Mouse (Mus musculus) Muller cell, postnatal 12 days (primary cell): ENCODE measurements around the gene Mia2.
"Not testable (repeated sequence)": the region's sequence is repeated elsewhere in the genome, so short reads cannot be mapped to it uniquely, and the experiment has no call there.

ENCODE experiments used
- DNase-seq: peaks from one replicate; pipeline ENCODE4 v3.0.0-alpha.2; 2015; ENCODE audit errors: inconsistent ontology term

Mia2 gene

DNA sequence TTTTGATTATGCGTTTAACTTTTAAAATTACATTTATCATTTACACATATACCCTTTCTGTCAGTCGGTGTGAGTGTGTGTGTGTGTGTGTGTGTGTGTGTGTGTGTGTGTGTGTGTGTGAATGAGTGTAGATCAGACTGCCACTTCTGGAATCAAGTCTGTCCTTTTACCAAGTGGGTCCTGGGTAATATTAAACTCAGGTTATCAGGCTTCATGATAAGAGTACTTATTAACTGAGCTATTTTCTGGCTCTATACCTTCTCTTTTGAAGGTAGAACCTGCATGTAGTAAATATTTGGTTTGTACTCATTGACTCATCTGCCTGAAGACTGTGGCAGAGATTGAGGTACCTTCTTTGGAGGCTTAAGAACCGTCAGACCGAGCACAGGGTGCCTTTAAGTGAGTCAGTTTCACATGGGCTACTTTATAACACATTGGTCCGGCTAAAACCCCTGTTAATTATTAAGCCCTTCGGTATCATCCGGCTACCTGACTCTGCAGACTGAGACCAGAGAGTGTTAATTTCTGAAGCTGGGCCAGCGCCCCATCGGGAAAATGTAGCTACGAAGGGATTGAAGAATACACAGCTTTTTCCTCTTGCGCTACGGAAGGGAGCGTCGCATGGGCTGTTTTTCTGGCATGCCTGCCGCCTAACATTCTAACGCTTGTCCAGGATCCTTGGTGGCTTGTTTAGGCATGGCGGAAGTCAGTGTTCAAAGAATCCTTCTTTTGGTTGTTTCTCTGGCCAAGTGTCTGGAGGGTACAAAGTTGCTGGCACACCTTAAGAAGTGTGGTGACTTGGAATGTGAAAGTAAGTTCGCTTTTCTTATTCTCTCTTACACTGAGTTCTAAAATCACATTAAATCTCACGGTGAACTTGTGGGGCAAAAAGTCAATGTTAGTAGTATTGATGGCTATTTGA lies at the start of gene Mia2:
Gene Mia2, plus strand, starts transcription at position 696 of the 922 bp plus-strand sequence.
- DNase-seq = no peak

DNA sequence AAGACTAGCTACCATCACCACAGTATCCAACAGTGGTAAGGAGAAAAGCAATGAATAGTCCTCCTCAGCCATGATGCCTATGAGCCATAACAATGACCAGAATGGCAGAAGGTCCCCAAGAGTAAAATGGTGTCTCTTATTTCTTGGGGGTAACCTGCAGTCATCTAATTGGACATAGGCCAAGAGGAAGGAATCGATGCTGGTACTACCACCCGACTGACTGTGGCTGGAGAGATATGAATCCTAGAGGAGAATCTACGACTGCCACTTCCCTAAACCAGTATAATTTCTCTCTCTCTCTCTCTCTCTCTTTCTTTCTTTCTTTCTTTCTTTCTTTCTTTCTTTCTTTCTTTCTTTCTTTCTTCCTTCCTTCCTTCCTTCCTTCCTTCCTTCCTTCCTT lies 43.1 kb upstream of the Mia2 start:
- DNase-seq = no peak

DNA sequence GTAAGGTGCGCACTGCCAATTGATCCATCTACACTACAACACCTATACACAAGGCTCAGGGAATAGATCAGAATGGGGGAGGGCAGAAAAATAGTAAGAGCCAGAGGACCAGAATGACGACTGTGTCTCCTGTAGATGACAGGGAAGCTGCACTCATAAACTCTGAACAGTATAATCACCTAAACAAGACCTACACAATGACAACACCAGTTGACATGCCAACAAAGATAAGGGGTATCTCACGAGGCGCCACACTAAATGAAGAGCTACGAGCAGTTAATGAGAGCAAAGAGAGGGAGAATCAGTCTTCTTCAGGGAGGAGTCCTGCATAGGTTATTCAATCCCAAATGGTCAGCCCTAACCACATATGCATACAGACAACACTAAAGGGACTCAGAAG lies 42.4 kb upstream of the Mia2 start:
- DNase-seq = no peak

DNA sequence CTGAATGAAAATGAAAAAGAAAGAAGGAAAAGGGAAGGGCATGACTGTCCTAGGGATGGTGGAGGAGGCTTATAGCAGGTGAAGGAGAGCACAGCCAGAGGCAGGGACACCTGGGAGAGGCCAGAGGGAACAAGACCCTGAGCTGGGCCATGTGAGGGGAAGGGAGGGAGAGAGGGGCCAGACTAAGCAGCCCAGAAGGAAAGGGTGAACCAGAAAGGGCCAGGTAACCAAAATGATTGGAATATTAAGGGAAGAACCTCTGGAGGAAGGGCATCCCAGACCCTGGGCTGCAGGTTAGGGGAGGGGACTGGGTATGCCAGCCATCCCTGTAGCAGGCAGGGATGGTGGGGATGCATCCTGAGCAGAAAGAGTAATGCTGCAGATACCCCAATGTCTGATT lies 41.6 kb upstream of the Mia2 start:
- DNase-seq = no peak

DNA sequence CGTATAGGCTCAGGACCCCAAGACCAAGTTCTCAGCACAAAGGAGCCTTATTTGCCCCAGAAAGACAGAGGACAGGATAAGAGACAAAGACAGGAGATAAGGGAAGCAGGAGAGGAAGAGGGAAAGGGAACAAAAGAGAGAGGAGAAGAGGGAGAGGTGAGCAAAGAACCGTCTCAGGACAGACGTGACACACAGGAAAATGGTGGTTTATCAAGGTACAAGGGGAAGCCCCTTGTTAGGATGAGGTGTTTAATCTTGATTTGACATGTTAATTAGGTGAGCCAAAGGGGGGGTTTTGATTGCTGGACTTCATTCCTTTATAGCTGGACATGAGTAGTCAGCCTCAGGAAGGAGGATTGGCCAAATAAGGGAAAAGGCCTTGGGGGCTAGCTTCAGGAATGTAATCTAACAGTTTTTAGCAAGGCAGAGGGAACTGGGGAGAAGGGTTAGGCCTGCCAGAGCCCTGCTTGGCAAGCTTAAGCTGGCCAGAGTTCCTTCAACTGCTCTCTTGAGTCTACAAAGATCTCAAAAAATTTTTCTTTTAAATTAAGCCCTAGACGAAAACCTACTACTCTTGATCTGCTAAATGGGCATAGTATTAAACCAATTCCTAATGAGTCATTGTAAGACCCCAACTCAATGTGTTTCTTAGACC lies 40.3 kb upstream of the Mia2 start:
- DNase-seq = no peak

DNA sequence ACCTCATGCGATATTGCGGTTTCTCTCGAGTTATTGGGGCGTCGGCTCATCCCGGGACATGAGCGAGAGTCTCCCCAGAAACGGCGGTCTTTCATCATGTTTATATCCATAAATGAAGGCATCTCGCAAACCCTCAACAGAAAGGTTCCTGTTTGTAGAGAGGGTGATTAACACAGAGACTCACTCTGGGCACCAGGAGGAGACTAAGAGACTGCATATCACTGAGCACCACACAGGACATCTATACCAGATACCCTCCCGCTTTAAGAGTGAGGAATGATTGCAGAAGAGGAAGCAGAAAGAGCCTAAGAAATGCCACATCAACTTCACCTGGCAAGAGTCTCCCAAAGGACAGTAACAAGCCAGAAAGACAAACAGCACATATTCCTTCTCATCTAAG lies 39.4 kb upstream of the Mia2 start:
- no peak for DNase-seq

DNA sequence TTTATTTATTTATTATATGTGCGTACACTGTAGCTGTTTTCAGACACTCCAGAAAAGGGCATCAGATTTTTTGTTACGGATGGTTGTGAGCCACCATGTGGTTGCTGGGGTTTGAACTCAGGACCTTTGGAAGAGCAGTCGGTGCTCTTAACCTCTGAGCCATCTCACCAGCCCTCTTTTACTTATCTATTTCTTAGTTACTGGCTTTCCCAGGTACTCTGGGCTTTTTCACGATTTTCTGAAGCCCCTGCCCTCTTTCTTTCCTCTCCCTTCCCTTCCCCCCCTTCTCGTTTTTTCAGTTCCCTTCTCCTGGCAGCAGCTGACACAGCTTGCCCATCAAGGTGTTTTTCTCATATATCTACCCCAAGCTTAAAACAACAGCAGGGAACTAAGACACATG lies 37.4 kb upstream of the Mia2 start:
- DNase-seq = not testable (repeated sequence)

DNA sequence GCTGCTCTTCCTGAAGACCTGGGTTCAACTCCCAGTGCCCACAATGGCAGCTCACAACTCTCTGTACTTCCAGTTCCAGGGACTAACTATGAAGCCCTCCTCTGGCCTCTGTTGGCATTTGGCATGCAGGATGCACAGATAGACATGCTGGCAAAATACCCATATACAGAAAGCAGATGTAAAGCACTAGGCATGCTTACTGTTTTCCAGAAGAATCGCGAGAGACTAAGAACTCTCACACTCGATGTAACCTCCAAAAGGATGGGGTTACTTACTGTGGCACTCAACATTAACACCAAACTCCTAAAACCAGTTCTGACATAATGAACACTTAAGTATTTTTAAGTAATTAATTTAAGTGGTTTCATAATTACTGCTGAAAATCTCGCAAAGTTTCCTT lies 35.3 kb upstream of the Mia2 start:
- no peak for DNase-seq

DNA sequence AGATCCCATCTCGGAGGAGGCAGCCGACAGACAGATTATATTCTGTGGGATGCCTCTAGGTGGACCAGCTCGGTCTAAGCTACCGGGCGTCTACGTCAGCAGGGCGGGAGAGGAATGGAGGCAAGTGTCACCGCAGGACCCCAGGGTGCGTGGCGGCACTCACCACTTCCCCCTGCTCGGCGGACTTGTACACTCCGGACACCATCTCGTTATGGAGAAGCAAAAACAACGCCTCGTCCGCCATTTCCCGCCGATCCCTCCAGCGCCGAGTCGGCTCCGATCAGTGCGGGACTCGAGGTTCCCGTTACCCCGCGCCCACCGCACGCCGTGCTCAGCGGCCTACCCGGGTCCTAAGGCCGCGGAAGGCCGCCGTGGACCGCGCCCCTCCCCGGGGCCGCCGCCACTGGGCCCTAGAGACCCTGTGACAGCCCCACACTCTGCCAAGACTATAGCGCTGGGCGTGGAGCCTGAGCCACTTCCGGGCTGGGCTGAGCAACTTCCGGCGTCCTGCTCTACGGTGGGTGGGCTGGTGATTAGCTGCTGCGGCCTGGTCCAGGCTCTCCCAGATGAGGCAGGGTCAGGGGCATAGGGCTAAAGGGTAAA lies 34.5 kb upstream of the Mia2 start, which contains the start of gene Trappc6b:
Gene Trappc6b, minus strand, starts transcription at position 480 of the 603 bp plus-strand sequence.
- peak; percentile 85 for DNase-seq

DNA sequence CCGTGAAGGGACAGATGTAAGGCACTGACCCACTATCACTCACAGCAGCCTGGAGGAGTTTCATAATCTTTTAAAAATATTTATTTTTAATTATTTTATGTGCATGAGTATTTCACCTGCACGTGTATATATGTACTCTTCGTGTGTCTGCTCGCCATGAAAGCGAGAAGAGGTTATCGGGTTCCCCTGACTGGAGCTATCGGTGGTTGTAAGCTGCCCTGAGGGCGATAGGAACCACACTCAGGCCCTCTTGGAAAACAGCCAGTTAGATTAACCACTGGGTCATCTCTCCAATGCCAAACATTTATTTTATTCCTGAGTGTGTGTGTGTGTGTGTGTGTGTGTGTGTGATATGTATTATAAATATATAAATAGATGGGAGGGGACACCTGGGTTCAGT lies 30.8 kb upstream of the Mia2 start:
- no peak for DNase-seq

DNA sequence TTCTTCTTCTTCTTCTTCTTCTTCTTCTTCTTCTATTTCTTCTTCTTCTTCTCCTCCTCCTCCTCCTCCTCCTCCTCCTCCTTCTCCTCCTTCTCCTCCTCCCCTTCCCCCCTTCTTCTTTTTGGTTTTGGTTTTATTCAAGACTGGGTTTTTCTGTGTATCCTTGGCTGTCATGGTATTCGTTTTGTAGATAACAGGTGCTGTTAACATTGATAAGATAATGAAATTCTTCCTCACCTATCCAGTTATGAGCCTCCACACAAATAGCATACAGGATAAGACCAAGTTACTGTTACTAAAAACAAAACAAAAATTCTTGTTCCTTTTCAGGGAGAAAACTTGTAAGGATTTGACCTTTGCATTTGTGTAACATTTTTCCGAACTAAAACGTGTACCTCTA lies 29.8 kb upstream of the Mia2 start:
- no peak for DNase-seq

DNA sequence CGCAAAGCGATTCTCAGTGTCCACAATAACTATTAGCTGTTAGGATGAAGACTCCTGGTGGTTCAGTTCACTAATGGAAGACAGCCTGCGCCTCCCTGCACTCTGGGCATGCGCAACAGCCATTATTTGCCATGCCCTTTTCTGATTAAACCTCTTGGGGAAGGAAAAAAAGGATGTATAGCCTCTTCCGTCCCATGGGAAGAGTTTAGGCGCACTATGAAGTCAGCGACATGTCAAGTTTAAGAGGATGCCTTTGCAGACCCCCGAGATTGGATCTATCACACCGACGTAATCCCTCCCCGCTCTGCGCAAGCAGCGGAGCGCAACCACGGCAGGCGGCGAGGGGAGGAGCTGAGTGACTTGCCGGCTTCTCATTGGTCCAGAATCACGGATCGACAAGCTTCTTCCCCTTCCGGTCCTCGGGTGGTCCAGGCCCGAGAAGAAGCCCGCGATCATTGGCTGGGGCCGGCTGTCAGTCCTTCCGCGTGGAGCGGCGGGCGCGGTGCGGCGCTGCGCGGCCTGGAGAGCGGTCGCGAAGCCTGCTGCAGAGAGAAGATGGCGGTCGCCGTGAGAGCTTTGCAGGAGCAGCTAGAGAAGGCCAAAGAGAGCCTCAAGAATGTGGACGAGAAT lies 29.0 kb upstream of the Mia2 start, which contains the start of gene Pnn:
Gene Pnn, plus strand, starts transcription at position 437 of the 630 bp plus-strand sequence.
- DNase-seq = peak; percentile 98

DNA sequence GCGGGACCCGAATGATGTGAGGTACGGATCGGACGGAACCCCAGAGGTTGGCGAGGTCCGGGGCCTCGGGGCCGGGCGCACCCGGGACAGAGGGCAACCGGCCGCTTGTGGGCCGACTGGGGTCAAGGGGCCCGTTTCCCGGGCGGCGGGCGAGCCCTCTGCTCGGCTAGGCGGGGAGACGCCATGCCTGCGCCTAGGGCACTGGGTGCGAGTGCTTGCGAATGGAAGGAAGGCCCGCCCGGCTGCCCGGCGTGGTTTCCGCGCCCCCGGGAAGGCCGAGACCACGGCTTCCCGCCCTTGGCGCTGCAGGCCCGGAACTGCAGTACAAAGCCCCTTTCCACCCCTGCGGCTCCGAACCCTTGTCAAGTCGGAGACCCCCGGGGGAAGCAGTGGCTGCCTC lies 28.5 kb upstream of the Mia2 start:
- no peak for DNase-seq

DNA sequence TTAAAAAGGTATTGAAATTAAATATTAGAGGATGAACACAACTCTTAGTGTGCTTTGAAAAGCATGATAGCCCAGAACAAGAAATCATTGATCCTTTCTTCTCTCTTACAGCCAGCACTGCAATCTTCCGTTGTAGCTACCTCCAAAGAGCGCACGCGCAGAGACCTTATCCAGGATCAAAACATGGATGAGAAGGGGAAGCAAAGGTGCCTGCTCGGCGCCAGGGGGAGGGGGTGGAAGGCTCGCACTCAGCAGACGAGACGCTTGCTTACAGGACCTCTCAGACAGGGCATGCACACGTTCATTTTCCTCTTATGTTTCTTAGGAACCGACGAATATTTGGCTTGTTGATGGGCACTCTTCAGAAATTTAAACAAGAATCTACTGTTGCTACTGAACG lies 26.8 kb upstream of the Mia2 start:
- no peak for DNase-seq

DNA sequence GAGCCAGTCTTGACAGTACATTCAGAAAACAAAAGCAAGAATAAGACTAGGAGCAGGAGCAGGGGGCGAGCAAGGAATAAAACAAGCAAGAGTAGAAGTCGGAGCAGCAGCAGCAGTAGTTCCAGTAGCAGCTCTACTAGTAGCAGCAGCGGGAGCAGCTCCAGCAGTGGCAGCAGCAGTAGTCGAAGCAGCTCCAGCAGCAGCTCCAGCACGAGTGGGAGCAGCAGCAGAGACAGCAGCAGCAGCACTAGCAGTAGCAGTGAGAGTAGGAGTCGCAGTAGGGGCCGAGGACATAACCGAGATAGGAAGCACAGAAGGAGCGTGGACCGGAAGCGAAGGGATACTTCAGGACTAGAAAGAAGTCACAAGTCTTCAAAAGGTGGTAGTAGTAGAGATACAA lies 23.3 kb upstream of the Mia2 start:
- DNase-seq = no peak

DNA sequence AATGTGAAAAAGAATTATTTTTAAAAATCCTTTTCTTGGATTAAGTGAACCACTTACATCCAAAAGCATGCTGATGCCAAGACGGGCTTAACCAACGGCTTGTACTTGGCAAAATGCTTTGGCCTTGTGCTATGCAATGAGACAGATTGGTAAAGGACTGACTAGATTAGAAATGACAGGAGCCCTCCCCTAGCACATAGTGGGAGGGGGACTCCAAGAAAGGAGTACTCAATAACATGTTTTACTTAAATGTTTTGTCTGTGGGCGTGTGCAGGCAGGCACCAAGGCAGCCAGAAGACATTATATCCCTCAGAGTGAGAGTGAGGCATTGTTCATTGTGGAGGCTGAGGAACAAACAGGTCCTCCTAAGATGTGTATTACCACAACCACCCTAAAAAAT lies 21.5 kb upstream of the Mia2 start:
- DNase-seq = no peak

DNA sequence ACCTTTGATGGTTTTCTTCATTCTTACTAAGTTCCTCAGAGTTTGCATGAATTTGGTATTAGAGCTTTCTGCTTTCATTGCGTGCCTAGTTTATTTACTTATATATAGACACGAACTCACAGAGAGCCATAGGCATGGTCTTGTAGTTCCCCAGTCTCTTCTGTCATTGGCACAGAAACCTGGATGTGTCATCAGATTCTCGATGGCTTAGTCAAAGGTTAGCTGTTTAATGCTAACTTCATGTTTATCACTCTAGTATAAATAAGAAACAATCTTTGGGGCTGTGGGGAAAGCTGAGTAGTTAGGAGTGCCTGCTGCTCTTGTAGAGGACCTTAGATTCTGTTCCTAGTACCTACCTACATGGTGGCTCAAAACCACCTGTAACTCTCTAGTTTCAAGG lies 18.6 kb upstream of the Mia2 start:
- no peak for DNase-seq

DNA sequence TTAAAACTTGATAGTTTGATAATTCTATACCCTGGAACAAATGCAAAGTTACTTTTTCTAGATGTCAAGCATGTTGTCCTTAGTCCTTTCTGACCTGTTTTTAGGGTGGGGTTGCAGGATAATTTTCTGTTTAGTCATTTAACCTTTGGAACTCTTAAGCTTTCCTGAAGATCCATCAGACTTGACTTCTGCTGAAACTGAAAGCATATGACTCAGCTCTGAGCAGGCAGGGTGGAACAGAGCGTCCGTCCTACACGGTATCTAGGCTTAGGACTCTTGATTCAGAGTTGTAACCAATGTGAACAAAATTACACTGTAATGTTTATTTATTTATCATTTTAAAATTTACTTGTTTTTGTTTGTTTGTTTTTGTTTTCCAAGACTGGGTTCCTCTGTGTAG lies 17.7 kb upstream of the Mia2 start:
- DNase-seq = no peak

DNA sequence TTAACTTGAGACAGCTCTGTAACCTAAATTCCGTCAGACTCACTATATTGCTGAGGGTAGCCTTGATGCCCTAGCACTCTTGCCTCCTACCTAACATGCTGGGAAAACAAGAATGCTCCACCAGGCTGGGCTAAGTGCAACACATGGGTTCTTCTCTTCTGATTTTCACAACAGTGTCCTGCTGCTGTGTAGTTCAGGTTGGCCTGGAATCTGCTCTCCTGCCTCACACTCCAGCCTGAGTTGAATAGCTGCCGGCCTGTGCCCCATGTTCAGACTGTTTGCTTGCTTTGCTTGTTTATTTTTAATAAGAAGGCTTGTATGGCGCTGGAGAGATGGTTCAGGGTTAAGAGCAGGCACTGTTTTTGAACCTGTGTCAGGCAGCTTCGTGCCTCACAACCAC lies 15.1 kb upstream of the Mia2 start:
- DNase-seq = no peak

DNA sequence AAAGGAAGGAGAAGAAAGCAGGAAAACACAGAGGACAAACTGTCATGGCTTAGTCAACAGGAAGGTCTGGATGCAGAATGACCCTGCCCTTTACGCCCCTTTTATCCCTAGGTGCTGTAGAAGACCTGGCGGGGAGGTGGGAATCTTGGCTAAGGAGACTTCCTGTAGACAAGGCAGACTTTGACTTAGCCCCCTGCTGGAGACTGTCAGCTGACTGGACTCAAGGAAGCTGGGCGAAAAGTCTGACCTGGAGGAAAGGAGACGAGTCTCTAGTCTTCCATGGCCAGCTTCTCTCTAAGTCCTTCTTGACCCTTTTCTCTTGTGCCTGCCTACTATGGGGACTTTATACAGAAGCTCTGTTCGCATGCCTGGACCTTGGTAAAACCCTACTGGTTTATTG lies 11.2 kb upstream of the Mia2 start:
- no peak for DNase-seq

DNA sequence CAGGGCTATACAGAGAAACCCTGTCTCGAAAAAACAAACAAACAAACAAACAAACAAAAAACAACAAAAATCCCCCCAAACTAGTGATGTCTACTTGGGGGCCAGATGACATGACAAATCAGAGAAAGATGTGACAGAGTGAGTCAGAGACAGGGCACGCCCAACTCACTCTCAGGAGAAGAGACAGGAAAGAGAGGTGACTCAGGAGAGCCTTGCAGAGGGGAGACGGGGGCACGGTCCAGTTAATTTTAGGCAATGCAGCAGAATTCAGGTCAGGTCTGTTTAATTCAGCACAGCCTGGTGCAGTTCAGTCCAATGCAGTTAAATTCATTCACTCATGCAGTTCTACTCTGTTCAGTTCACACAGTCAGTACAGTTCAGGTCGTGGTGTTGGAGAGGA lies 9.4 kb upstream of the Mia2 start:
- no peak for DNase-seq

DNA sequence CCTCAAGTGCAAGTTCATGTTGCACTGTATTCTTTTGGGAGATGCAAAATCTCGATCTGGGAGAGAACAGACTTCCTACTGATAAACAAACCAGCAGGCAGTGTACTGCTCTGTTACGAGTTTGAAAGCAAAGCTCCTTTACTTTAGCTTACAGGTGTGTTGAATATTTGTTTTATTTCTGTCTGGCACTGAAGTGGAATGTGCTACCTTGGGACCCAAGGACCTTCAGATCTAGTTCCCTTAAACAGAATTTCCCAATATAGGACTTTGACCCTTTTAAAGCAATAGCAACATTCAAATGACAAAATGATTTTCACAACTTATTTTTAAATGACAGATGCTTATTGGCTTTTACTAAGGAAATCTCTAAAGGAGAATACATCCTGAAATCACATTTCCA lies 2.1 kb upstream of the Mia2 start:
- DNase-seq = no peak
